Mouse (Mus musculus): ENCODE data around the gene Adamts13. TPM values are rescaled to one million over a fixed set of nuclear protein-coding genes. Genes with fewer than 3 reads are reported as not detected.

Adamts13 gene
- polyA plus RNA-seq, 1 experiment from 2014 or later, result not detected

DNA sequence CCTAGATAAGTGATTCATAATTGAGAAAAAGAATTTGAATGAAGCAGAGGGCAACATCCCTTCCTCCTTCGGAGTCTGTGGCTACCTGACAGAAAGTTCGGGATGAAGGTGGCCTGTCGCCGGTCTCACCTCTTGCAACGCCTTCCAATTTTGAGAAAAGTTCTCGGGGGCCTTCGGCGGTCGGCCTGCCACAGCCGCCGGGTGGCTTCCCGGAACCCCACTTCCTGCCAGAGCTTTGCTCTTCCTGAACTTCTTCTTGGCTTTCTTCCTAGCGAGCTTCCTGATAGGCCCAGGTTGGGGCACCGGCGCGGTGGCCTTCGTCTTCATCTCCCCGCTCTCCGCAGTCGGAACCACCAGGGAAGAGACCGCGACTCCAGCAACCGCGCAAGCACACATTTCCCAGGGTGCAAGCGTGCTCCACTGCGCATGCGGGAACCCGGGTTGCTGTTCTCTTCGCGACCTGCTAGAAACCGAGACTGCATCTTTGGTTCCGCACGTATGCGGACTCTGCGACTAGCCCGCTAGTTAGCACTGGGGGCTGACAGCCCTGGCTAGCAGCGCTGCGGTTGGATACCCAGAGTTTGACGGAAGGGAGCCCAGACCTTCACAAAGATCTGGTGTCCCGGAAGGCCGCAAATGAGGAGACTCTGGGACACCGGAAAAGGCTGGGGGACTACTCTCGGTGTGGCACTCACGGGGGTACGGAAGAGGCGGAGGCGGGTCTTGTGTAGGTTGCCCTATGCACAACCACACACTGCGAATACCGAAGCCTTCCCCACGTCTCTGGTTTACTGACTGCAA is 9.1 kb upstream of the Adamts13 start, which contains the start of gene Rexo4:
Gene Rexo4, minus strand, starts transcription at position 464 of the 801 bp plus-strand sequence.
- H3K4me1 ChIP-seq (ENCODE audit: control insufficient read depth, insufficient read depth, low read length), result peaks cover 28% of the 10 kb centered on the region
- ATAC-seq, result peak; percentile 99
- no peaks in the 10 kb centered on the region; the same call in 1 of the 2 replicates for H3K36me3 ChIP-seq (ENCODE audit: control insufficient read depth, insufficient read depth, low read length)
- H3K27me3 ChIP-seq (ENCODE audit: control insufficient read depth, insufficient read depth, low read depth, low read length), result no peaks in the 10 kb centered on the region
- no peaks in the 10 kb centered on the region for H3K9me3 ChIP-seq (replicated peaks; ENCODE audit: control insufficient read depth, low read length, poor library complexity, severe bottlenecking)
- peak within 1 kb of the TSS; percentile 92 for H3K4me2 ChIP-seq (ENCODE audit: low read length)
- peak within 1 kb of the TSS; percentile 75 for H3K9ac ChIP-seq (ENCODE audit: low read depth, low read length)
- under 1% methylated on average over 50 of the region's 50 CpGs for WGBS
- H3K4me3 ChIP-seq (ENCODE audit: low read depth, low read length), result peak within 1 kb of the TSS; percentile 58
- H3K27ac ChIP-seq (ENCODE audit: low read length), result peak within 1 kb of the TSS; percentile 91

DNA sequence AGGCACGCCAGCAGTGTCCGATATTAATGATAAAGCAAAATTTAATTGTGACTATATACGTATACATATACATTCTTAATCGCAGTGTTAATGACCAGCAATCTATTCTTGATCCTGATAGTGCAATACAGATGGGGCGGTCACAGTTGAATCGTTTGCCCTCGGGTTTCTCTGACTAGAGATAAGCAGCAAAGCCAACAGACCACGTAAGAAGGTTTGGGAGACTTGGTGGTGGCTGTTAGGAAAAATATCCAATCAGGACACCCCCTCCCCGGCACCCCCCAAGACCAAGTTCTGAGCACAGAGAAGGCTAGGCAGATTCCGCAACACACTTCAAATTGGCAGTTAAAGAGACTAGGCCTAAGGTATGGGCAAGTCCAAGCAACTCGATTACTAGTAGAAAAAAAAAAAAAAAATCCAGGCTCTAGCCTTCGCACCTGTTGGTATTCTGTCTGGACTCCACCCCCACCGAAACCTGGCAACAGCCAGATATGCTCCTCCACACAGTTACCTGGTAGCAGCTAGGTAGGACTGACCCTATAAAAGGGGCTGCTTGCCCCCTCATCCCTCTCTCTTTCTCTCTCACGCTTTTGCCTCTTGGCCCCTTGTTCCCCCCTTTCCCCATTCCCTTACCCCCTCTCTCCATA is 8.4 kb upstream of the Adamts13 start:
- H3K9ac ChIP-seq (ENCODE audit: low read depth, low read length), result peak overlapping the region; percentile 75
- peaks cover 28% of the 10 kb centered on the region for H3K4me1 ChIP-seq (ENCODE audit: control insufficient read depth, insufficient read depth, low read length)
- no peaks in the 10 kb centered on the region; the same call in 1 of the 2 replicates for H3K36me3 ChIP-seq (ENCODE audit: control insufficient read depth, insufficient read depth, low read length)
- peak overlapping the region; percentile 92 for H3K4me2 ChIP-seq (ENCODE audit: low read length)
- WGBS, result 19% methylated on average over 14 of the region's 14 CpGs
- H3K27me3 ChIP-seq (ENCODE audit: control insufficient read depth, insufficient read depth, low read depth, low read length), result no peaks in the 10 kb centered on the region
- H3K9me3 ChIP-seq (replicated peaks; ENCODE audit: control insufficient read depth, low read length, poor library complexity, severe bottlenecking), result no peaks in the 10 kb centered on the region
- peak overlapping the region; percentile 58 for H3K4me3 ChIP-seq (ENCODE audit: low read depth, low read length)
- peak overlapping the region; percentile 91 for H3K27ac ChIP-seq (ENCODE audit: low read length)
- ATAC-seq, result peak; percentile 60

DNA sequence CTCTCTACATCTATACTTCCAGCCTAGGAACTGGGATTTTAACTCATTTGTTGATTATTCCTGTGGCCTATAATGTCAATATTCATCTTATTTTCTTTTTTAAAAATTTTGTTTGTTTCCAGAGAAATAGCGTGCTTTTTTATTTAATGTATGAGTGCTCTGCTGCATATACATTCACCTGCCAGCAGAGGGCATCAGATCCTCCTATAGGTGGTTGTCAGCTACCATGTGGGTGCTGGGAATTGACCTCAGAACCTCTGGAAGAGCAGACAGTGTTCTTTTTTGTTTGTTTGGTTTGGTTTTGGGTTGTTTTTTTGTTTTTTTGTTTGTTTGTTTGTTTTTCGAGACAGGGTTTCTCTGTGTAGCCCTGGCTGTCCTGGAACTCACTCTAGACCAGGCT is 6.0 kb upstream of the Adamts13 start:
- no peaks in the 10 kb centered on the region for H3K9me3 ChIP-seq (replicated peaks; ENCODE audit: control insufficient read depth, low read length, poor library complexity, severe bottlenecking)
- H3K27me3 ChIP-seq (ENCODE audit: control insufficient read depth, insufficient read depth, low read depth, low read length), result no peaks in the 10 kb centered on the region
- ATAC-seq, result no peak
- peaks cover 17% of the 10 kb centered on the region for H3K4me1 ChIP-seq (ENCODE audit: control insufficient read depth, insufficient read depth, low read length)
- H3K4me2 ChIP-seq (ENCODE audit: low read length), result no peak overlapping the region
- no peak overlapping the region for H3K27ac ChIP-seq (ENCODE audit: low read length)
- H3K9ac ChIP-seq (ENCODE audit: low read depth, low read length), result no peak overlapping the region
- no peaks in the 10 kb centered on the region for H3K36me3 ChIP-seq (ENCODE audit: control insufficient read depth, insufficient read depth, low read length)
- no peak overlapping the region for H3K4me3 ChIP-seq (ENCODE audit: low read depth, low read length)
- WGBS, result 77% methylated on average over 2 of the region's 2 CpGs

DNA sequence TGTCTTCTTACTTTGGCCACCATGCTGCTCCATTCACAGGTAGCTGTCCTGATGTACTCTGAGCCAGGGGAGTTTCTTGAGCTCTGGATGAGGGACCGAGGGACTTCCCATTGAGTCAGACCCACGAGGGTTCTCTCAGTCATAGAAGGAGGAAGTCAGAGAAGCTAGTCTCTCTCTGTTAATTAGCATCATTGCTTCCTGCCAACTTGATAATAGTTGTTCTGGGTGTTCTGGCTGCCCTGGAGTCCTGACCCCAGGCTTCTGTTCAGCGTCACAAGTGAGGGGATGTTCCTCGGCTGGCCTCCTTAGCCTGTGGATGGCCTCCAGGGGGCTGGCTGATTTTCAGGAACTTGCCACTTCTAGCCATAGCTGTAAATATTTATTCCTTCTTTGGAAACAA is 744 bp downstream of the Adamts13 start:
- Histone ChIP-seq H3K4me1 (ENCODE audit: control insufficient read depth, insufficient read depth, low read length) (no peaks in the 10 kb centered on the region), H3K9ac (ENCODE audit: low read depth, low read length) (no peak overlapping the region), H3K36me3 (ENCODE audit: control insufficient read depth, insufficient read depth, low read length) (no peaks in the 10 kb centered on the region), H3K9me3 (replicated peaks; ENCODE audit: control insufficient read depth, low read length, poor library complexity, severe bottlenecking) (no peaks in the 10 kb centered on the region), H3K4me2 (ENCODE audit: low read length) (no peak overlapping the region), H3K27me3 (ENCODE audit: control insufficient read depth, insufficient read depth, low read depth, low read length) (no peaks in the 10 kb centered on the region; the same call in 1 of the 2 replicates), H3K27ac (ENCODE audit: low read length) (no peak overlapping the region), H3K4me3 (ENCODE audit: low read depth, low read length) (no peak overlapping the region)
- ATAC-seq, result no peak
- WGBS, result 61% methylated on average over 4 of the region's 4 CpGs

DNA sequence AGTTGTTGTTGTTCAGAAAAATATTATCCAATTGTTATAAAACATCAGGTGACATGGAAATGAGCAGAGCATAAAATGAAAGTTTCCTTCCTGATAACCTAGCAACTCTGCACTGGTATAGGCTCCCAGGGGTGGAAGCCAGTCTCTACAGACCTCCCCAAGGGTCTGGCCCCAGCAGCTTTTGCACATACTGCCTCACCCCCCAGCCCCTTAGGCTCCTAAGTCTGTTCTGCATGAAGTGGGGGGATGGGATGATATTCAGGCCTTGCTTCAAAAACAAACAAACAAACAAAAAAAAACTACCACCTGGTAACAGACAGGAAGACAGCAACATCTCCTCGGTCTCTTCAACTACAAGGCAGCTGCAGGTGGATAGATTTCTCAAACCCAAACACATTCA is 7.1 kb downstream of the Adamts13 start:
- H3K9ac ChIP-seq (ENCODE audit: low read depth, low read length), result no peak overlapping the region
- no peak for ATAC-seq
- no peaks in the 10 kb centered on the region for H3K9me3 ChIP-seq (replicated peaks; ENCODE audit: control insufficient read depth, low read length, poor library complexity, severe bottlenecking)
- H3K4me2 ChIP-seq (ENCODE audit: low read length), result no peak overlapping the region
- 89% methylated on average over 1 of the region's 1 CpGs for WGBS
- no peaks in the 10 kb centered on the region for H3K36me3 ChIP-seq (ENCODE audit: control insufficient read depth, insufficient read depth, low read length)
- no peaks in the 10 kb centered on the region for H3K27me3 ChIP-seq (ENCODE audit: control insufficient read depth, insufficient read depth, low read depth, low read length)
- no peak overlapping the region for H3K27ac ChIP-seq (ENCODE audit: low read length)
- H3K4me3 ChIP-seq (ENCODE audit: low read depth, low read length), result no peak overlapping the region
- no peaks in the 10 kb centered on the region for H3K4me1 ChIP-seq (ENCODE audit: control insufficient read depth, insufficient read depth, low read length)

DNA sequence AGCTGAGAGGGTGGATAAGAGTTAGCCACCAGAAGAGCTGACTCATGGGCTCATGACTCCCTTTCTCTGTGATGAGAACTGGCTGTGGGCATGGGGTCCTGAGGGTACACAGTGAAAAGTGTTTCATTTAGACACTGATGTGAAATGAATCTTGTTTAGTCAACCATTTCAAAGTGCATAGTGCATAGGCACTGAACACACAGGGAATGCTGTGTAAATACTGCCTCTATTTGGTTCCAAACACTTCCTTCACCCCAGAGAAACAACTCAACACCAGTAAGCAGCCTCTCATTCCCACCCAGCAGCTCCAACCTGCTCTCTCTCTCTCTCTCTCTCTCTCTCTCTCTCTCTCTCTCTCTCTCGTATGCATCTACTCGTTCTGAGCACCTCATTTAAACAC is 11.0 kb downstream of the Adamts13 start:
- no peak overlapping the region for H3K27ac ChIP-seq (ENCODE audit: low read length)
- H3K4me1 ChIP-seq (ENCODE audit: control insufficient read depth, insufficient read depth, low read length), result no peaks in the 10 kb centered on the region
- H3K27me3 ChIP-seq (ENCODE audit: control insufficient read depth, insufficient read depth, low read depth, low read length), result no peaks in the 10 kb centered on the region
- no peak overlapping the region for H3K4me3 ChIP-seq (ENCODE audit: low read depth, low read length)
- no peak overlapping the region for H3K4me2 ChIP-seq (ENCODE audit: low read length)
- no peaks in the 10 kb centered on the region for H3K36me3 ChIP-seq (ENCODE audit: control insufficient read depth, insufficient read depth, low read length)
- no peak for ATAC-seq
- WGBS, result 64% methylated on average over 2 of the region's 2 CpGs
- no peaks in the 10 kb centered on the region for H3K9me3 ChIP-seq (replicated peaks; ENCODE audit: control insufficient read depth, low read length, poor library complexity, severe bottlenecking)
- H3K9ac ChIP-seq (ENCODE audit: low read depth, low read length), result no peak overlapping the region

DNA sequence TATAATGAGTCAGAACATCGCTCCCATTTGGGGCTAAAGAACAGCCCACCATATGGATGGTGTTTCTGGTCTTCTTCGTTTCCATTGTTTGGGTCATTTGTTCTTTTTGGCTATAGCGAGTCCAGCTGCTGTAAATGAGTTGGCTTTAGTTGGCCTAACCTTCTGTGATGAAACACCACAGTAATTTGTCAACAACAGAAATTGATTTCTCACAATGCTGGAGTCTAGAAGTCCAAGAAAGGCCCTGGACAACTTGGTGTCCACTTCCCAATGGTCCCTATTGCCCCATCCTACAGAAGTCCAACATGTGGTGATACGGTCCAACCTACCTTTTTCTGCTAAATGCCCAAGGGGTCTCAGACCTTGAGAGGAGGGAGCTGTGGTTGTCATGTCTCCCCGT is 11.4 kb downstream of the Adamts13 start:
- 83% methylated on average over 5 of the region's 5 CpGs for WGBS

DNA sequence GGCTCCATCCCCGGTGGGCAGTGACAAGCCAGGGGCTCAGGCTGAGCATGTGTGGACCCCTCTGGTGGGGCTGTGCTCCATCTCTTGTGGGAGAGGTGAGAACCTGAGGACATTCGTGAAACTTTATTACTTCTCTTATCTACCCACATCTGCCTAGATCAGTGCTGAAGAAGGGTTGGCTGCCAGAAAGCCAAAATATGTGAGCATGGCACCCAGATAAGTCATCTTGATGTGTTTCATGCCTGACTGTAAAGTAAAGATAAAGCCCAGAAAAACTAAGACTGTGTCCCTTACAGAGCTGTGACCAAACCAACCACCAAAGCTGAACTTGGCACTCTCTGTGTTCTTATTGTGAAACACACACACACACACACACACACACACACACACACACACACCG is 20.7 kb downstream of the Adamts13 start:
- H3K9ac ChIP-seq (ENCODE audit: low read depth, low read length), result no peak overlapping the region
- no peak for ATAC-seq
- no peak overlapping the region for H3K4me2 ChIP-seq (ENCODE audit: low read length)
- H3K27me3 ChIP-seq (ENCODE audit: control insufficient read depth, insufficient read depth, low read depth, low read length), result no peaks in the 10 kb centered on the region
- no peaks in the 10 kb centered on the region for H3K36me3 ChIP-seq (ENCODE audit: control insufficient read depth, insufficient read depth, low read length)
- no peaks in the 10 kb centered on the region for H3K4me1 ChIP-seq (ENCODE audit: control insufficient read depth, insufficient read depth, low read length)
- no peak overlapping the region for H3K4me3 ChIP-seq (ENCODE audit: low read depth, low read length)
- WGBS, result 75% methylated on average over 3 of the region's 3 CpGs
- no peaks in the 10 kb centered on the region for H3K9me3 ChIP-seq (replicated peaks; ENCODE audit: control insufficient read depth, low read length, poor library complexity, severe bottlenecking)
- no peak overlapping the region for H3K27ac ChIP-seq (ENCODE audit: low read length)

More for the DNA sequence above, 11.4 kb downstream of the Adamts13 start:
- Histone ChIP-seq H3K9me3 (replicated peaks; ENCODE audit: control insufficient read depth, low read length, poor library complexity, severe bottlenecking) (no peaks in the 10 kb centered on the region), H3K36me3 (ENCODE audit: control insufficient read depth, insufficient read depth, low read length) (no peaks in the 10 kb centered on the region), H3K27ac (ENCODE audit: low read length) (no peak overlapping the region), H3K4me2 (ENCODE audit: low read length) (no peak overlapping the region), H3K4me1 (ENCODE audit: control insufficient read depth, insufficient read depth, low read length) (no peaks in the 10 kb centered on the region), H3K4me3 (ENCODE audit: low read depth, low read length) (no peak overlapping the region), H3K27me3 (ENCODE audit: control insufficient read depth, insufficient read depth, low read depth, low read length) (no peaks in the 10 kb centered on the region), H3K9ac (ENCODE audit: low read depth, low read length) (no peak overlapping the region)
- ATAC-seq, result no peak

DNA sequence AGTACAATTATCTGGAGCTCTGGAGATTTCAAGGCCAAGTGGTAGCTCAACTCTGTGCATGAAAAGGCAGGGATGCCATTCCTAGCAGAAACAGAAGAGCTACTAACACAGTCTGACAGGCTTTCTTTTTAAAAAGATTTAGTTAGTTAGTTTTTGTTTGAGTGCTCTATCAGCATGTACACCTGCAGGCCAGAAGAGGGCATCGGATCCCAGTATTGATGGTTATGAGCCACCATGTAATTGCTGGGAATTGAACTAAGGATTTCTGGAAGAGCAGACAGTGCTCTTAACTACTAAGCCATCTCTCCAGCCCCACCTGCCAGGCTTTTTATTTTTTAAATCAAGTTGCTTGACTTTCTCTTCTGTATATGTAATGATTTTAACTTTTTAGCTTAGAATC is 24.3 kb downstream of the Adamts13 start:
- no peak for ATAC-seq
- 81% methylated on average over 1 of the region's 1 CpGs for WGBS
- no peaks in the 10 kb centered on the region for H3K9me3 ChIP-seq (replicated peaks; ENCODE audit: control insufficient read depth, low read length, poor library complexity, severe bottlenecking)

More for the DNA sequence above, 24.3 kb downstream of the Adamts13 start:
- H3K9ac ChIP-seq (ENCODE audit: low read depth, low read length), result no peak overlapping the region
- H3K27ac ChIP-seq (ENCODE audit: low read length), result no peak overlapping the region
- no peak overlapping the region for H3K4me2 ChIP-seq (ENCODE audit: low read length)
- H3K4me1 ChIP-seq (ENCODE audit: control insufficient read depth, insufficient read depth, low read length), result no peaks in the 10 kb centered on the region
- no peaks in the 10 kb centered on the region for H3K27me3 ChIP-seq (ENCODE audit: control insufficient read depth, insufficient read depth, low read depth, low read length)
- H3K4me3 ChIP-seq (ENCODE audit: low read depth, low read length), result no peak overlapping the region
- H3K36me3 ChIP-seq (ENCODE audit: control insufficient read depth, insufficient read depth, low read length), result no peaks in the 10 kb centered on the region

Measured in midbrain, embryonic 16.5 days (tissue).